Mouse (Mus musculus) neutrophil, adult 59 days (primary cell): Measurements from ENCODE around the gene Tbx22. TPM values are rescaled to one million over a fixed set of nuclear protein-coding genes. Genes with fewer than 3 reads are reported as not detected.

Source experiments
- total RNA-seq, 2 experiments: library from RNA; stranded (reverse); gene quantifications; 1 replicate in 1 of 2; 2 replicates in 1 of 2; pipeline ENCODE4 v1.2.4; 2023

Tbx22 gene
- total RNA-seq: not detected

GRCm38 (mm10) chrX:107667664-107668063, at the start of gene Tbx22:
Tbx22 (plus strand) TSS chrX:107667964.

Other genes with a start within 250 kb of the Tbx22 start
- not detected for gene Tent5d, start 124.6 kb downstream of the Tbx22 start, total RNA-seq
- 1 to 10 TPM; 7.6 to 8.2 TPM for gene 2610002M06Rik, start 148.4 kb downstream of the Tbx22 start, total RNA-seq